Mouse (Mus musculus) stomach, embryonic 16.5 days (tissue): ENCODE measurements around the gene Jazf1. TPM values are rescaled to one million over a fixed set of nuclear protein-coding genes. Genes with fewer than 3 reads are reported as not detected.

Experiments
- ATAC-seq: fragments of 200-750 bp; cut with Nextera tagmentation; 2 replicates; pipeline ENCODE4 v1.8.0; 2017; ENCODE audit warnings: moderate number of reproducible peaks, moderate TSS enrichment; ENCODE audit not compliant: insufficient read depth, low FRiP score
- H3K27ac ChIP-seq: fragments of 300-500 bp; sonication (generic); 2 replicates; pipeline ENCODE4 v1.5.1; 2014; ENCODE audit warnings: low read length
- H3K27me3 ChIP-seq: fragments of 300-500 bp; sonication (generic); 2 replicates; pipeline ENCODE4 v1.6.1; 2014; ENCODE audit warnings: low read length, control low read depth, mixed read lengths; ENCODE audit not compliant: control insufficient read depth, insufficient read depth
- H3K36me3 ChIP-seq: fragments of 300-500 bp; sonication (generic); 2 replicates; pipeline ENCODE4 v1.6.1; 2014; ENCODE audit warnings: low read length; ENCODE audit not compliant: control insufficient read depth, insufficient read depth
- H3K4me1 ChIP-seq: fragments of 300-500 bp; sonication (generic); 2 replicates; pipeline ENCODE4 v1.6.1; 2014; ENCODE audit warnings: low read length, control low read depth, mixed read lengths; ENCODE audit not compliant: control insufficient read depth, insufficient read depth
- H3K4me2 ChIP-seq: fragments of 300-500 bp; sonication (generic); 2 replicates; pipeline ENCODE4 v1.6.1; 2014; ENCODE audit warnings: low read depth, low read length, mixed read lengths
- H3K4me3 ChIP-seq: fragments of 300-500 bp; sonication (generic); replicated peaks from 2 replicates; pipeline ENCODE4 v1.5.1; 2014; ENCODE audit warnings: mild to moderate bottlenecking, low read length
- H3K9ac ChIP-seq: fragments of 300-500 bp; sonication (generic); 2 replicates; pipeline ENCODE4 v1.6.1; 2014; ENCODE audit warnings: low read length
- H3K9me3 ChIP-seq: fragments of 300-500 bp; sonication (generic); replicated peaks from 2 replicates; pipeline ENCODE4 v1.6.1; 2016; ENCODE audit warnings: low read length, control low read depth; ENCODE audit not compliant: control insufficient read depth
- WGBS: fragments of 180-500 bp; shearing (Covaris S2); extraction: QIAGEN DNeasy Blood & Tissue Kit; methylation state at CpG from one replicate; pipeline ENCODE4 v1.1.7; 2014; 5-methylcytosine and 5-hydroxymethylcytosine counted together
- polyA plus RNA-seq: library from polyadenylated mRNA; unstranded; fragments of >200 nt; fragmentation: Nextera tagmentation; extraction: Ambion mirVana; gene quantifications from 2 replicates; pipeline ENCODE4 v1.2.1, GENCODE M21; 2015

The Jazf1 gene
- polyA plus RNA-seq, 1 experiment from 2014 or later, result 8.3 TPM

DNA sequence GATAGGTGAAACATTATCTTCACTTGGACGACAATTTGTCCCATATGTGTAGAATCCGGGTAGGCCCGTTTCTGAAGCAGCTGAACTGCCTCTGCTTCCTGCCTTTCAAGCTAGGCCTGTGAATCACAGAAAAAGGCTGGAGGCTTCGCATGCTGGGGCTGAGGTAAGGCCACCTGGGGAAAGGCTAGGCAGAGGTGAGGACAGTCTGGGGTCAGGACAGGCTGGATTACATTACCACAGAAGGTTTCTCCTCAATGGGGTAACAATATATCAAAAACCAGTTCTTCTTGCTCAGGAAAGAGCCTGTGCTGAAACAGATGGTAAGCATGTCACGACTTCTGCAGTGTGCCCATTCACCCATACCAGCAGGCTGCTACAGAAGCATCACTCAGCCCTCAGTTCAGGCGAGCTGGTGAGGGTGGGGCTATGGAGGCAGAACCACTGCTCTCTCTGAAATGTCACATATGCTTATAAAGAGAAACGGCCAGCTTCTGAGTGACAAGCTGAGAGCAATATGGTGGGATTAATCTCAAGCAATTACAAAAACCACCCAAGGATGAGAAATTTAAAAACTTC, 135.7 kb downstream of the Jazf1 start:
- Histone ChIP-seq H3K4me2 (no peak overlapping the region), H3K27me3 (no peaks in the 10 kb centered on the region), H3K9me3 (no peaks in the 10 kb centered on the region), H3K27ac (peak overlapping the region; percentile 24; the same call in 1 of the 2 replicates), H3K36me3 (no peaks in the 10 kb centered on the region), H3K4me1 (peaks cover 3% of the 10 kb centered on the region; the same call in 1 of the 2 replicates), H3K4me3 (no peak overlapping the region), H3K9ac (no peak overlapping the region)
- peak; percentile 40; the same call in 1 of the 2 replicates for ATAC-seq
- 59% methylated on average over 7 of the region's 7 CpGs for whole genome bisulfite sequencing

DNA sequence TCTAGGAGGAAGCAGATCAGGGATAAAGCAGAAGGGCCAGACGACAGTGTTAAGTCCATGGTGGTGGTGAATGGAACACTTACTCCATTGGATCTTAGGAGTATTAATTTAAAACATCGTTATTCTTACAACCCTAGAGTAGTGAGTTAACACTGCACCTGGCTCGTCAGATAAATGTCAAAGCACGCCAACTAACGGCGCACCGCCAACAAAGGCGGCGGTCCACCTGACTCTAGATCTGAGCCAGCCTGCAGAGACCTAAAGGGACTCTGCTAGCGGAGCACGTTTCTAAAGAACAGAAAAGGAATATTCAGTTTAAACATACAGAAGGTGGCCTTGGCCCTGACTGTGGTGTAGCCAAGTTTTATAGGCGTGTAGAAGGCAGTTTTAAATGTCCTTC, 139.1 kb downstream of the Jazf1 start:
- Histone ChIP-seq H3K9ac (no peak overlapping the region), H3K9me3 (no peaks in the 10 kb centered on the region), H3K36me3 (no peaks in the 10 kb centered on the region), H3K4me2 (no peak overlapping the region), H3K4me1 (peaks cover 10% of the 10 kb centered on the region; the same call in 1 of the 2 replicates), H3K27me3 (no peaks in the 10 kb centered on the region), H3K27ac (no peak overlapping the region), H3K4me3 (no peak overlapping the region)
- ATAC-seq, result no peak
- 72% methylated on average over 12 of the region's 12 CpGs for WGBS

DNA sequence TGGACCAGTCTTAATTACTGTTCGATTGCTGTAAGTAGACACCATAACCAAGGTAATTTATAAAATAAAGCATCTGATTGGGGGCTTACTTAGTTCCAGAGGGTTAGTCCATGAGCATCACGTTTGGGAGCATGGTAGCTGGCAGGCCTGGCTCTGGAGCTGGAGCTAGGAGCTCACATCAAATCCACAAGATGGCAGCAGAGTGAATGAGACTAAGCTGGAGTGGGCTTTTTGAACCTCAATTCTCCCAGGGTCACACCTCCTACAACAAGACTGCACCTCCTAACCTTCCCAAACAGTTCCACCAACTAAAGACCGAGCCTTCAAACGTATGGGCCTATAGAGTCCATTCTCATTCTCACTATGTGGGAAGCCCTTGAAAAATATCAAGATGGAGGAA, 141.5 kb downstream of the Jazf1 start:
- H3K4me1 ChIP-seq, result peaks cover 10% of the 10 kb centered on the region; the same call in 1 of the 2 replicates
- H3K27ac ChIP-seq, result no peak overlapping the region
- ATAC-seq, result no peak
- H3K4me3 ChIP-seq, result no peak overlapping the region
- H3K4me2 ChIP-seq, result no peak overlapping the region
- H3K36me3 ChIP-seq, result no peaks in the 10 kb centered on the region
- no peaks in the 10 kb centered on the region for H3K27me3 ChIP-seq
- H3K9ac ChIP-seq, result no peak overlapping the region
- 74% methylated on average over 4 of the region's 4 CpGs for WGBS
- no peaks in the 10 kb centered on the region for H3K9me3 ChIP-seq

DNA sequence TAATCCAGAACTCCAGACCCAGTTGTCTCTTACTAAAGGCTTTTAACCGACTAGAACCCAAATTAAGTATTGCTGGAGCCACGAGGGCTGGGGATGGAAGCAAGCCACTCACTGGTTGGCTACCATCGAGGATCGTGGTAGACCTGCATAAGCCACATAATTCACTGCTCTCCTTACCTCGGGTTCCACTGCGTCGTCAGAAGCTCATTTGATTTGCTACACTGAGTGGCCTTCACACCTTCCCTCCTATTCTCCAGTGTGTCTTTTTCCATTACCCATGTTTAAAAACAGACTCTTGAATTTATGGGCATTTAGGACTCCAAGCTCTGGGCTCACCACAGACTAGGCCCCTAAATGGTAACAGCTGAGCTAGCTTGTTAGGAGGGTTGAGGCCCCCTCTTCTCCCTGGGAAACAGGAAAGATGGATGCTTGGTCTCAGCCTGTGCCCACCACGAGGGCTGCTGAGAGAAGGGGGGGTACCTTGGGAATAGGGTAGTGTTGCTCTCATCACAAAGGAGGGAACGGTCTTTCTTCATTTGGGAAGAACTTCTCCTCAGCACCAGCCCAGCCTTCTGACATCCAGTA, 142.9 kb downstream of the Jazf1 start:
- Histone ChIP-seq H3K4me2 (no peak overlapping the region), H3K27me3 (no peaks in the 10 kb centered on the region), H3K4me1 (peaks cover 10% of the 10 kb centered on the region; the same call in 1 of the 2 replicates), H3K9ac (no peak overlapping the region), H3K4me3 (no peak overlapping the region), H3K27ac (peak overlapping the region; percentile 39), H3K9me3 (no peaks in the 10 kb centered on the region), H3K36me3 (no peaks in the 10 kb centered on the region)
- WGBS, result 62% methylated on average over 9 of the region's 9 CpGs
- ATAC-seq, result no peak

DNA sequence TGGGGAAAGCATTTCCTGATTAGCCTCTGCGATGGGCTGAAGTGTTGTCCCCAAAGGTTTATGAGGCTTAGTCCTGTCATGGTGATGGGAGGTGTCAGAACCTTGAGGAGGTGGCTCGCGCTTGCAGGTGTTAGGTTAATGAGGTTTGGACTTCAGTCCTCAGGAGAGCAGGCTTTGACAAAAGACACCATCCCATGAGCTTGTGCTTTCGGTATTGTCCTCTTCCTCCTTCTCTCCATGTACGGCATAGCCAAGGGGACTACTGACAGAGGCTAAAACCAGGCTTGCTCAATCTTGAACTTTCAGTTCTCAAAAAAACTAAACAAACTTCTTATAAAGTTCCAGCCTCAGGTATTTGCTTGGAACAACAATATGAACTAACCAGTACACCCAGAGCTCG, 147.2 kb downstream of the Jazf1 start:
- H3K9ac ChIP-seq, result no peak overlapping the region
- H3K27me3 ChIP-seq, result no peaks in the 10 kb centered on the region
- no peak overlapping the region for H3K27ac ChIP-seq
- H3K4me1 ChIP-seq, result peaks cover 9% of the 10 kb centered on the region; the same call in 1 of the 2 replicates
- 84% methylated on average over 6 of the region's 6 CpGs for WGBS
- no peaks in the 10 kb centered on the region for H3K36me3 ChIP-seq
- no peaks in the 10 kb centered on the region for H3K9me3 ChIP-seq
- no peak overlapping the region for H3K4me3 ChIP-seq
- no peak overlapping the region for H3K4me2 ChIP-seq
- ATAC-seq, result no peak

DNA sequence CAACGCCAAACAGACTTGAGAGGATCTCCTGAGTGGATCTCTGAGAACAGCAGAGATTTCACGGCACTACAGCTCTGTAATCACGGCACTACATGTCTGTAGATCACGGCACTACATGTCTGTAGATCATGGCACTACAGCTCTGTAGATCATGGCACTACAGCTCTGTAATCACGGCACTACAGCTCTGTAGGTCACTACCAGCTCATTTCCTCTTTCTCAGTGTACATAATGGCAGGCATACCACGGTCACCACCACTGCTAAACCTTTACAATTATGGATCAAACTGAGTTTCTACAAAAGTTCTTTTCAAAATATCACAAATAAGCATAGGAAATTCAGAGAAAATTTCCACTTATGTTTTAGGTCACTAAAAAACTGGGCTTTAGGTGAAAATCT, 147.7 kb downstream of the Jazf1 start:
- Histone ChIP-seq H3K9me3 (no peaks in the 10 kb centered on the region), H3K4me1 (peaks cover 5% of the 10 kb centered on the region; the same call in 1 of the 2 replicates), H3K27me3 (no peaks in the 10 kb centered on the region), H3K4me3 (no peak overlapping the region), H3K27ac (no peak overlapping the region), H3K36me3 (no peaks in the 10 kb centered on the region), H3K4me2 (no peak overlapping the region), H3K9ac (no peak overlapping the region)
- ATAC-seq, result no peak
- 84% methylated on average over 6 of the region's 6 CpGs for WGBS

DNA sequence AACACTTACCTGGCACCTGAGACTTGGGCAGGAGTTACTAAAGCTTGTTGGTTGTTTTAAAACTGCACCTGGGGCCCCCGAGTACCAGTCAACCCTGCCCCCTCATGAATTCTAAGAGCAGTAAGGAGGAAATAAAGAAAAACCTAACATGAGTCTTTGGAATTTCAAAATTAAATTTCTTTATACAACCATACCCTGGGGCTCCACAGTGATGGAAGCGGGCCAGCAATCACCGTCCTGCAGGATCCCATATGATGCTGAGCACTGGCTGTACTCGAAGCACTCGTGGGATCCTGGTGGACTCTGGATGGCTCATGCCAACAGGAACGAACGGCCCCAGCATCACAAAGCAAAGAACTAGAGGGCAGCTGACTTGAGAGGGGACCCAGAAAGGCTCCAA, 149.0 kb downstream of the Jazf1 start:
- Histone ChIP-seq H3K36me3 (no peaks in the 10 kb centered on the region), H3K27ac (no peak overlapping the region), H3K9ac (no peak overlapping the region), H3K4me1 (no peaks in the 10 kb centered on the region), H3K4me3 (no peak overlapping the region), H3K27me3 (no peaks in the 10 kb centered on the region), H3K4me2 (no peak overlapping the region), H3K9me3 (no peaks in the 10 kb centered on the region)
- 60% methylated on average over 7 of the region's 7 CpGs for WGBS
- ATAC-seq, result no peak

DNA sequence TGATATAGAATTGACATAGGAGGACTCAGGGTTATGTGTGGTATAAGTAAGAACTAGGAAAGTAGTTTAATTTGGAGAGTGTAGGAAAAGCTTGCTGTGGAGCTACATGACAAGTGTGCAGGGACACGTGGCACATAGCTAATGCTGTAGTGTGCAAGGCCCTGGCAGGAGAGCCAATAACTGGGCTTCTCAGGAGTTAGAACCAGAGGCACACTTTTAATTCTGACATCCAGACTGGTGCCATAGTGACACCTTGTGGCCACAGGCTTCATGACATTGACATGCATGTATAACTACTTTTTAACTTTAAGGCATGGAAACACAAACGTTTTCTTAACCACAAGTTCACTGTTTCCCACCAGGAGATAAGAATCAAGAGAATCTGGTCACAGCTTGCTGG, 149.5 kb downstream of the Jazf1 start:
- Histone ChIP-seq H3K4me1 (no peaks in the 10 kb centered on the region), H3K9me3 (no peaks in the 10 kb centered on the region), H3K4me2 (no peak overlapping the region), H3K36me3 (no peaks in the 10 kb centered on the region), H3K9ac (no peak overlapping the region), H3K4me3 (no peak overlapping the region), H3K27ac (no peak overlapping the region), H3K27me3 (no peaks in the 10 kb centered on the region)
- 0% methylated on average over 2 of the region's 2 CpGs for WGBS
- no peak for ATAC-seq

DNA sequence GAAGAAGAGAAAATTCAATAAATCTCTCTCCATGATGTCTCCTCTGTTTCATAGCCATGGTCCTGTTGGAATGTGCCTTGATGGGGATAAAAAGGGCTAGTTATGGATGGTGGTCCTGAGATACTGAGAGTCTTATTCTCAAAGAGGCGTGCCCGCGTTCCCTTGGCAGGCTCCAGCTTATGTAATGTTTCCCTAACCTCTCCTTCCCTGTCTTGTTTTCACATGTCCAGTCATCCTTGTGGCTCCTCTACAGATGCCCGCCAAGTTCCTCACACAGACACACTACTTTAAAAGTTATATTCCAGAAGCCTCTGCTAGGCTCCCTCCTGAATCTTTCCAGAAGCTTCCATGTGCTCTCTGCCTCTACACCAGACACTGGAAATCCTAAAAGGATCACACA, 151.0 kb downstream of the Jazf1 start:
- WGBS, result 88% methylated on average over 4 of the region's 4 CpGs
- Histone ChIP-seq H3K9ac (no peak overlapping the region), H3K36me3 (no peaks in the 10 kb centered on the region), H3K4me1 (no peaks in the 10 kb centered on the region), H3K27me3 (no peaks in the 10 kb centered on the region), H3K4me2 (no peak overlapping the region), H3K27ac (no peak overlapping the region), H3K9me3 (no peaks in the 10 kb centered on the region), H3K4me3 (no peak overlapping the region)
- no peak for ATAC-seq
